Mouse (Mus musculus) forebrain, embryonic 15.5 days (tissue): ENCODE results near the gene Shc2. TPM values are rescaled to one million over a fixed set of nuclear protein-coding genes. Genes with fewer than 3 reads are reported as not detected.

Experiments used
- ATAC-seq: fragments of 200-750 bp; cut with Nextera tagmentation; replicated peaks from 2 replicates; pipeline ENCODE4 v1.8.0; 2017; ENCODE audit warnings: mild to moderate bottlenecking, moderate TSS enrichment, moderate library complexity
- H3K27ac ChIP-seq: fragments of 300-500 bp; sonication (generic); replicated peaks from 2 replicates; pipeline ENCODE4 v1.5.1; 2015; ENCODE audit warnings: mild to moderate bottlenecking, inconsistent platforms
- H3K27me3 ChIP-seq: fragments of 300-500 bp; sonication (generic); 2 replicates; pipeline ENCODE4 v1.6.1; 2015; ENCODE audit warnings: inconsistent platforms
- H3K36me3 ChIP-seq: fragments of 300-500 bp; sonication (generic); 2 replicates; pipeline ENCODE4 v1.6.1; 2015; ENCODE audit warnings: mild to moderate bottlenecking, inconsistent platforms
- H3K4me1 ChIP-seq: fragments of 300-500 bp; sonication (generic); 2 replicates; pipeline ENCODE4 v1.6.1; 2015; ENCODE audit warnings: inconsistent platforms
- H3K4me2 ChIP-seq: fragments of 300-500 bp; sonication (generic); replicated peaks from 2 replicates; pipeline ENCODE4 v1.6.1; 2015; ENCODE audit warnings: mild to moderate bottlenecking, inconsistent platforms
- H3K4me3 ChIP-seq: fragments of 300-500 bp; sonication (generic); 2 replicates; pipeline ENCODE4 v1.5.1; 2015; ENCODE audit warnings: mild to moderate bottlenecking, inconsistent platforms
- H3K9ac ChIP-seq: fragments of 300-500 bp; sonication (generic); replicated peaks from 2 replicates; pipeline ENCODE4 v1.6.1; 2015; ENCODE audit warnings: mild to moderate bottlenecking, inconsistent platforms
- H3K9me3 ChIP-seq: fragments of 300-500 bp; sonication (generic); 2 replicates; pipeline ENCODE4 v1.6.1; 2016; ENCODE audit warnings: inconsistent platforms
- WGBS: fragments of 180-500 bp; shearing (Covaris S2); methylation state at CpG from one replicate; pipeline ENCODE4 v1.1.7; 2015; ENCODE audit warnings: mixed read lengths; 5-methylcytosine and 5-hydroxymethylcytosine counted together
- polyA plus RNA-seq: library from polyadenylated mRNA; unstranded; fragments of >200 nt; fragmentation: Nextera tagmentation; extraction: Ambion mirVana; gene quantifications from 2 replicates; pipeline ENCODE4 v1.2.1, GENCODE M21; 2015

The Shc2 gene
- polyA plus RNA-seq, 1 experiment from 2014 or later = 15.1 TPM

- H3K4me3 ChIP-seq = no peak overlapping the region
- no peak overlapping the region for H3K27ac ChIP-seq
- H3K36me3 ChIP-seq = no peaks in the 10 kb centered on the region
- no peaks in the 10 kb centered on the region for H3K27me3 ChIP-seq
- WGBS = 73% methylated on average over 7 of the region's 7 CpGs
- no peak overlapping the region for H3K4me2 ChIP-seq
- no peak for ATAC-seq
- no peak overlapping the region for H3K9ac ChIP-seq
- no peaks in the 10 kb centered on the region for H3K9me3 ChIP-seq
- no peaks in the 10 kb centered on the region for H3K4me1 ChIP-seq
These were observed 53.7 kb downstream of the Shc2 start for GRCm38 (mm10) chr10:79584021-79584420.

- H3K4me2 ChIP-seq = no peak overlapping the region
- no peaks in the 10 kb centered on the region for H3K36me3 ChIP-seq
- no peaks in the 10 kb centered on the region for H3K9me3 ChIP-seq
- no peak overlapping the region for H3K27ac ChIP-seq
- H3K4me1 ChIP-seq = no peaks in the 10 kb centered on the region
- no peak overlapping the region for H3K4me3 ChIP-seq
- H3K27me3 ChIP-seq = no peaks in the 10 kb centered on the region
- no peak for ATAC-seq
- 88% methylated on average over 8 of the region's 8 CpGs for WGBS
- no peak overlapping the region for H3K9ac ChIP-seq
These were observed 56.2 kb downstream of the Shc2 start for GRCm38 (mm10) chr10:79581501-79581900.

GRCm38 (mm10) chr10:79580811-79581210, 56.9 kb downstream of the Shc2 start:
- Histone ChIP-seq H3K9ac (no peak overlapping the region), H3K9me3 (no peaks in the 10 kb centered on the region), H3K4me2 (no peak overlapping the region), H3K27ac (no peak overlapping the region), H3K4me3 (no peak overlapping the region), H3K4me1 (no peaks in the 10 kb centered on the region), H3K36me3 (no peaks in the 10 kb centered on the region), H3K27me3 (no peaks in the 10 kb centered on the region)
- no peak for ATAC-seq
- 40% methylated on average over 6 of the region's 6 CpGs for WGBS

- no peak for ATAC-seq
- Histone ChIP-seq H3K9me3 (no peaks in the 10 kb centered on the region), H3K36me3 (no peaks in the 10 kb centered on the region), H3K4me3 (no peak overlapping the region), H3K27me3 (no peaks in the 10 kb centered on the region), H3K27ac (no peak overlapping the region), H3K4me2 (no peak overlapping the region), H3K9ac (no peak overlapping the region), H3K4me1 (no peaks in the 10 kb centered on the region)
- 68% methylated on average over 7 of the region's 7 CpGs for WGBS
These were observed 57.4 kb downstream of the Shc2 start for GRCm38 (mm10) chr10:79580356-79580755.

- 80% methylated on average over 12 of the region's 12 CpGs for WGBS
These were observed 57.9 kb downstream of the Shc2 start for GRCm38 (mm10) chr10:79579781-79580180.

GRCm38 (mm10) chr10:79578891-79579290, 58.8 kb downstream of the Shc2 start:
- no peaks in the 10 kb centered on the region for H3K36me3 ChIP-seq
- no peaks in the 10 kb centered on the region for H3K9me3 ChIP-seq
- H3K4me3 ChIP-seq = no peak overlapping the region
- H3K27me3 ChIP-seq = no peaks in the 10 kb centered on the region
- no peak overlapping the region for H3K27ac ChIP-seq
- ATAC-seq = no peak
- WGBS = 74% methylated on average over 7 of the region's 7 CpGs
- H3K9ac ChIP-seq = no peak overlapping the region
- H3K4me1 ChIP-seq = no peaks in the 10 kb centered on the region
- no peak overlapping the region for H3K4me2 ChIP-seq

More at GRCm38 (mm10) chr10:79579781-79580180, 57.9 kb downstream of the Shc2 start:
- H3K27ac ChIP-seq = no peak overlapping the region
- no peaks in the 10 kb centered on the region for H3K4me1 ChIP-seq
- no peaks in the 10 kb centered on the region for H3K9me3 ChIP-seq
- no peak overlapping the region for H3K9ac ChIP-seq
- H3K36me3 ChIP-seq = no peaks in the 10 kb centered on the region
- ATAC-seq = no peak
- no peak overlapping the region for H3K4me3 ChIP-seq
- H3K4me2 ChIP-seq = no peak overlapping the region
- no peaks in the 10 kb centered on the region for H3K27me3 ChIP-seq

GRCm38 (mm10) chr10:79578276-79578675, 59.4 kb downstream of the Shc2 start:
- Histone ChIP-seq H3K4me2 (no peak overlapping the region), H3K4me3 (no peak overlapping the region), H3K9ac (no peak overlapping the region), H3K36me3 (no peaks in the 10 kb centered on the region), H3K27me3 (no peaks in the 10 kb centered on the region), H3K4me1 (no peaks in the 10 kb centered on the region), H3K27ac (no peak overlapping the region), H3K9me3 (no peaks in the 10 kb centered on the region)
- no peak for ATAC-seq
- WGBS = 44% methylated on average over 9 of the region's 9 CpGs

GRCm38 (mm10) chr10:79577376-79577775, 60.3 kb downstream of the Shc2 start:
- Histone ChIP-seq H3K9me3 (no peaks in the 10 kb centered on the region), H3K4me1 (no peaks in the 10 kb centered on the region), H3K9ac (no peak overlapping the region), H3K4me3 (no peak overlapping the region), H3K27ac (no peak overlapping the region), H3K27me3 (no peaks in the 10 kb centered on the region), H3K36me3 (no peaks in the 10 kb centered on the region), H3K4me2 (no peak overlapping the region)
- WGBS = 69% methylated on average over 4 of the region's 4 CpGs
- ATAC-seq = no peak

- Histone ChIP-seq H3K9me3 (no peaks in the 10 kb centered on the region), H3K36me3 (no peaks in the 10 kb centered on the region), H3K4me2 (no peak overlapping the region), H3K4me3 (no peak overlapping the region), H3K4me1 (no peaks in the 10 kb centered on the region), H3K27ac (no peak overlapping the region), H3K27me3 (no peaks in the 10 kb centered on the region), H3K9ac (no peak overlapping the region)
- no peak for ATAC-seq
- 79% methylated on average over 6 of the region's 6 CpGs for WGBS
These were observed 62.0 kb downstream of the Shc2 start for GRCm38 (mm10) chr10:79575754-79576153.

GRCm38 (mm10) chr10:79574796-79575195, 62.9 kb downstream of the Shc2 start:
- Histone ChIP-seq H3K4me3 (no peak overlapping the region), H3K4me1 (no peaks in the 10 kb centered on the region), H3K9ac (no peak overlapping the region), H3K4me2 (no peak overlapping the region), H3K27ac (no peak overlapping the region), H3K27me3 (no peaks in the 10 kb centered on the region), H3K9me3 (no peaks in the 10 kb centered on the region), H3K36me3 (no peaks in the 10 kb centered on the region)
- ATAC-seq = no peak
- 90% methylated on average over 6 of the region's 6 CpGs for WGBS

GRCm38 (mm10) chr10:79574350-79574749, 63.4 kb downstream of the Shc2 start:
- Histone ChIP-seq H3K4me1 (no peaks in the 10 kb centered on the region), H3K27me3 (no peaks in the 10 kb centered on the region), H3K9me3 (no peaks in the 10 kb centered on the region), H3K27ac (no peak overlapping the region), H3K9ac (no peak overlapping the region), H3K4me2 (no peak overlapping the region), H3K36me3 (no peaks in the 10 kb centered on the region), H3K4me3 (no peak overlapping the region)
- ATAC-seq = no peak
- WGBS = 89% methylated on average over 8 of the region's 8 CpGs

- Histone ChIP-seq H3K4me2 (no peak overlapping the region), H3K4me3 (no peak overlapping the region), H3K9ac (no peak overlapping the region), H3K9me3 (no peaks in the 10 kb centered on the region), H3K36me3 (no peaks in the 10 kb centered on the region), H3K27me3 (no peaks in the 10 kb centered on the region), H3K4me1 (no peaks in the 10 kb centered on the region), H3K27ac (no peak overlapping the region)
- ATAC-seq = no peak
- 88% methylated on average over 6 of the region's 6 CpGs for WGBS
These were observed 64.1 kb downstream of the Shc2 start for GRCm38 (mm10) chr10:79573611-79574010.

- ATAC-seq = no peak
- Histone ChIP-seq H3K9me3 (no peaks in the 10 kb centered on the region), H3K36me3 (no peaks in the 10 kb centered on the region), H3K27me3 (no peaks in the 10 kb centered on the region), H3K4me3 (no peak overlapping the region), H3K27ac (no peak overlapping the region), H3K4me1 (no peaks in the 10 kb centered on the region), H3K4me2 (no peak overlapping the region), H3K9ac (no peak overlapping the region)
- WGBS = 97% methylated on average over 2 of the region's 2 CpGs
These were observed 66.4 kb downstream of the Shc2 start for GRCm38 (mm10) chr10:79571314-79571713.
